Mouse (Mus musculus) heart, postnatal 0 days (tissue): Measurements from ENCODE around the gene Flii. TPM values are rescaled to one million over a fixed set of nuclear protein-coding genes. Genes with fewer than 3 reads are reported as not detected.

ENCODE experiments used
- ATAC-seq: fragments of 200-750 bp; cut with Nextera tagmentation; 2 replicates; pipeline ENCODE4 v1.8.0; 2017; ENCODE audit warnings: low read depth, moderate number of reproducible peaks, moderate library complexity; ENCODE audit not compliant: insufficient read depth
- DNase-seq: peaks from one replicate; pipeline ENCODE4 v3.0.0-alpha.2; 2016; ENCODE audit warnings: low spot score
- H3K27ac ChIP-seq: fragments of 300-500 bp; sonication (generic); 2 replicates; pipeline ENCODE4 v1.5.1; 2014; ENCODE audit warnings: low read depth, mild to moderate bottlenecking
- H3K27me3 ChIP-seq: fragments of 300-500 bp; sonication (generic); 2 replicates; pipeline ENCODE4 v1.6.1; 2014; ENCODE audit warnings: low read length, mixed read lengths; ENCODE audit not compliant: control insufficient read depth, insufficient read depth
- H3K36me3 ChIP-seq: fragments of 300-500 bp; sonication (generic); replicated peaks from 2 replicates; pipeline ENCODE4 v1.6.1; 2014; ENCODE audit warnings: low read length, mixed read lengths; ENCODE audit not compliant: control insufficient read depth, insufficient read depth
- H3K4me1 ChIP-seq: fragments of 300-500 bp; sonication (generic); 2 replicates; pipeline ENCODE4 v1.6.1; 2014; ENCODE audit warnings: antibody characterized with exemption; ENCODE audit not compliant: control insufficient read depth, insufficient read depth
- H3K4me2 ChIP-seq: fragments of 300-500 bp; sonication (generic); 2 replicates; pipeline ENCODE4 v1.6.1; 2014; ENCODE audit warnings: low read depth, mild to moderate bottlenecking, low read length, moderate library complexity
- H3K4me3 ChIP-seq: fragments of 300-500 bp; sonication (generic); 2 replicates; pipeline ENCODE4 v1.5.1; 2014; ENCODE audit warnings: low read depth, low read length
- H3K9ac ChIP-seq: fragments of 300-500 bp; sonication (generic); replicated peaks from 2 replicates; pipeline ENCODE4 v1.6.1; 2014; ENCODE audit warnings: low read depth, low read length, mixed read lengths
- H3K9me3 ChIP-seq: fragments of 300-500 bp; sonication (generic); replicated peaks from 2 replicates; pipeline ENCODE4 v1.6.1; 2016; ENCODE audit warnings: low read length; ENCODE audit not compliant: control insufficient read depth
- CTCF ChIP-seq: IDR thresholded peaks from 2 replicates; pipeline ENCODE4 v1.5.1; 2016; ENCODE audit warnings: antibody characterized with exemption, control low read depth, low read depth
- EP300 ChIP-seq: IDR thresholded peaks from 2 replicates; pipeline ENCODE4 v1.6.1; 2016; ENCODE audit warnings: antibody characterized with exemption, low read depth
- WGBS: fragments of 180-500 bp; shearing (Covaris S2); extraction: QIAGEN DNeasy Blood & Tissue Kit; methylation state at CpG from one replicate; pipeline ENCODE4 v1.1.7; 2014; 5-methylcytosine and 5-hydroxymethylcytosine counted together
- microRNA-seq: library from miRNA; unstranded; fragments of <30 nt; microRNA quantifications from one replicate; pipeline ENCODE4, GENCODE M21; 2016
- polyA plus RNA-seq: library from polyadenylated mRNA; unstranded; fragments of >200 nt; fragmentation: Nextera tagmentation; extraction: Ambion mirVana; gene quantifications from 2 replicates; pipeline ENCODE4 v1.2.1, GENCODE M21; 2015
- total RNA-seq: library from RNA; depleted of rRNA; stranded (reverse); fragments of >200 nt; gene quantifications from 2 replicates; pipeline ENCODE4 v1.2.3, GENCODE M21; 2014; ENCODE audit warnings: low replicate concordance; rRNA removed

The Flii gene
- total and polyA plus RNA-seq, 2 experiments from 2014 or later: 55.3 to 82.2 TPM

- DNase-seq (peak; percentile 83), ATAC-seq (peak; percentile 59)
- peak; percentile 8; the same call in 1 of the 2 replicates for TF ChIP-seq EP300
- no peak for TF ChIP-seq CTCF
- Histone ChIP-seq H3K27me3 (no peaks in the 10 kb centered on the region), H3K4me2 (peak overlapping the region; percentile 75), H3K9me3 (no peaks in the 10 kb centered on the region), H3K36me3 (no peaks in the 10 kb centered on the region), H3K4me3 (peak overlapping the region; percentile 80), H3K9ac (peak overlapping the region; percentile 88; the same call in 1 of the 2 replicates), H3K4me1 (peaks cover 17% of the 10 kb centered on the region), H3K27ac (peak overlapping the region; percentile 86)
- WGBS: 4% methylated on average over 22 of the region's 22 CpGs
Measured at GRCm38 (mm10) chr11:60698806-60699523, 28.1 kb downstream of the Flii start.

GRCm38 (mm10) chr11:60697561-60697960 is 29.5 kb downstream of the Flii start:
- H3K4me1 ChIP-seq: peaks cover 17% of the 10 kb centered on the region
- DNase-seq: peak; percentile 67
- TF ChIP-seq CTCF (peak; percentile 61), EP300 (no peak)
- no peak overlapping the region for H3K4me2 ChIP-seq
- H3K27me3 ChIP-seq: no peaks in the 10 kb centered on the region
- no peak overlapping the region for H3K27ac ChIP-seq
- H3K9ac ChIP-seq: no peak overlapping the region
- no peaks in the 10 kb centered on the region for H3K36me3 ChIP-seq
- H3K4me3 ChIP-seq: no peak overlapping the region
- 56% methylated on average over 2 of the region's 2 CpGs for WGBS
- ATAC-seq: no peak
- no peaks in the 10 kb centered on the region for H3K9me3 ChIP-seq

DNA sequence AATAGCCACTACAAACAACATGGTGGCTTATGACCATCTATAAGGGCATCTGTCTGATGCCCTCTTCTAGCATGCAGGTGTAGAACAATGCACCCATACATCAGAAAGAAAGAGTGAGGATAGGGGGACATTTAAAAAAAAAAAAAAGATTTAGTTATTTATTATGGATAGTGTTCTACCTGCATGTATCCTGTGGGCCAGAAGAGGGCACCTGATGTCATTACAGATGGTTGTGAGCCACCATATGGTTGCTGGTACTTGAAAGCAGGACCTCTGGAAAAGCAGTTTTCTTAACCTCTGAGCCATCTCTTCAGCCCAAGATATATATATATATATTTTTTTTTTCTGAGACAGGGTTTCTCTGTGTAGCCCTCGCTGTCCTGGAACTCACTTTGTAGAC is 30.9 kb downstream of the Flii start:
- WGBS: 77% methylated on average over 1 of the region's 1 CpGs
- no peak overlapping the region for H3K9ac ChIP-seq
- H3K9me3 ChIP-seq: no peaks in the 10 kb centered on the region
- H3K27me3 ChIP-seq: no peaks in the 10 kb centered on the region
- no peaks in the 10 kb centered on the region for H3K36me3 ChIP-seq
- ATAC-seq (no peak), DNase-seq (no peak)
- peaks cover 15% of the 10 kb centered on the region for H3K4me1 ChIP-seq
- H3K4me2 ChIP-seq: no peak overlapping the region
- no peak for TF ChIP-seq CTCF
- no peak for TF ChIP-seq EP300
- H3K4me3 ChIP-seq: no peak overlapping the region
- no peak overlapping the region for H3K27ac ChIP-seq

Small RNA genes within 50 kb of the gene (microRNA-seq; reads per million reads assigned to microRNA genes)
- gene Mir5100: 1.1 reads per million

Other genes starting within 250 kb of the Flii start
- gene Alkbh5, start 190.9 kb downstream of the Flii start, total RNA-seq: 51.3 and 68.8 TPM in 2 replicates
- 33.5 and 34.9 TPM in 2 replicates for gene Alkbh5, start 190.9 kb downstream of the Flii start, polyA plus RNA-seq
- gene Llgl1, start 27.5 kb downstream of the Flii start, total RNA-seq: 33.0 and 34.7 TPM in 2 replicates
- 13.5 and 13.9 TPM in 2 replicates for gene Llgl1, start 27.5 kb downstream of the Flii start, polyA plus RNA-seq
- gene Mief2, start 1.1 kb upstream of the Flii start, total RNA-seq: 26.5 and 27.4 TPM in 2 replicates
- 19.5 and 20.4 TPM in 2 replicates for gene Mief2, start 1.1 kb upstream of the Flii start, polyA plus RNA-seq
- 7.3 and 8.8 TPM in 2 replicates for gene Top3a, start 50.1 kb upstream of the Flii start, total RNA-seq
- gene Top3a, start 50.1 kb upstream of the Flii start, polyA plus RNA-seq: 3.8 and 4.4 TPM in 2 replicates
- gene Smcr8, start 50.3 kb upstream of the Flii start, total RNA-seq: 7.6 and 8.2 TPM in 2 replicates
- gene Smcr8, start 50.3 kb upstream of the Flii start, polyA plus RNA-seq: 2.0 and 2.1 TPM in 2 replicates
- gene Shmt1, start 84.5 kb upstream of the Flii start, total RNA-seq: 34.6 and 77.7 TPM in 2 replicates
- gene Shmt1, start 84.5 kb upstream of the Flii start, polyA plus RNA-seq: 25.2 and 26.7 TPM in 2 replicates
- gene Dhrs7b, start 103.4 kb upstream of the Flii start, total RNA-seq: 20.7 and 28.4 TPM in 2 replicates
- gene Dhrs7b, start 103.4 kb upstream of the Flii start, polyA plus RNA-seq: 22.9 and 27.8 TPM in 2 replicates
- 45.2 and 54.8 TPM in 2 replicates for gene Tmem11, start 152.0 kb upstream of the Flii start, total RNA-seq
- 56.2 and 58.6 TPM in 2 replicates for gene Tmem11, start 152.0 kb upstream of the Flii start, polyA plus RNA-seq
- 25.2 and 32.1 TPM in 2 replicates for gene Natd1, start 187.5 kb upstream of the Flii start, total RNA-seq
- 11.2 and 13.1 TPM in 2 replicates for gene Natd1, start 187.5 kb upstream of the Flii start, polyA plus RNA-seq
- 32.6 and 35.7 TPM in 2 replicates for gene Map2k3, start 204.8 kb upstream of the Flii start, total RNA-seq
- 48.3 and 48.6 TPM in 2 replicates for gene Map2k3, start 204.8 kb upstream of the Flii start, polyA plus RNA-seq